Mouse (Mus musculus) sigmoid colon, adult 10 weeks (tissue): ENCODE data around the gene Nek11. TPM values are rescaled to one million over a fixed set of nuclear protein-coding genes. Genes with fewer than 3 reads are reported as not detected.

Experiments used
- polyA plus RNA-seq: library from polyadenylated mRNA; stranded (reverse); fragments of 350-450 nt; fragmentation: Illumina TruSeq; extraction: RNeasy Lipid Tissue Mini Kit (QIAGEN cat#74804); gene quantifications from one replicate; pipeline ENCODE4 v1.2.3, GENCODE M21; 2014; ENCODE audit warnings: low read depth, low replicate concordance

Gene Nek11
- 0.22 TPM for polyA plus RNA-seq

DNA sequence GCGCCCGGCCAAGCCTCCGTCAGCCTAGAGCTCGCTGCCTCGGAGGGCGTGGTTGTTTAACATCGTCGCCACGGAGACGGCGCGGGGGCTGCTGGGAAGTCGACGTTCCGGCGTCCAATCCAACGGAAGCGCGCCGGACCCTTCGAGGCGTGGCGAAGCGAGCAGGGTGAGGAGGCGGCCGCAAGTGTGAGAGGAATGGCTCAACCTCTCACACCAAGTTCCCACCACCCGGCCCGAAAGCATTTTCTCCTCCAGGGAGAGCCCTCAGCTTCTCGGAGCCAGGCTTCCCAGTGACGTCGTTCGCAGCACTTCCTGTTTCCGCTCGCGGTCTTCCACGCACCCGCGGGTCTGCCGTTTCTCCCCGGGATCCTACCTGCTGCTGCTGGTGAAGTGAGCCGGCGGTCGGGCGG is at the start of gene Nek11, which contains the start of gene Aste1:
Nek11 (minus strand) TSS at position 307 of the 410 bp plus-strand sequence.
Aste1 (plus strand) TSS at position 175 of the 410 bp plus-strand sequence.

DNA sequence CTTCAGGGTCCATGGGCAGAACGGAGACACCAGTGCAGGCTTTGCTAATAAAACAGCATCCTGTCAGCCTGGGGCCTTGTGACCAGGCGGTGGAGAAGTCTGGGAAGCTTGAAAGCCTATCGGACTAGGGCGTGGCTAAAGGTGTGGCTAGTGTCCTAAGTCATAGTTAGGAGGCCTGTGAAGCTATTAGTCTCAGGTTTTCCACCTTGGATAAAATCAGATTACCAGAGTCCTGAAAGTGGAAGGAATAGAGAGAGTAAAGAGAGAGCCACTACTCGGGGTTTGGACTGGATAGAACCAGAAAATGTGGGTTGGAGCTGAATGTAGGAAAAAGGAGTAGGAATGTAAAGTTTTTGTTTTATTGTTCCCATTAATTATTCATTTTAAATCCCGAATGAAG is 250.3 kb downstream of the Nek11 start, which contains the start of gene 1700080E11Rik:
1700080E11Rik (minus strand) TSS at position 101 of the 400 bp plus-strand sequence.

DNA sequence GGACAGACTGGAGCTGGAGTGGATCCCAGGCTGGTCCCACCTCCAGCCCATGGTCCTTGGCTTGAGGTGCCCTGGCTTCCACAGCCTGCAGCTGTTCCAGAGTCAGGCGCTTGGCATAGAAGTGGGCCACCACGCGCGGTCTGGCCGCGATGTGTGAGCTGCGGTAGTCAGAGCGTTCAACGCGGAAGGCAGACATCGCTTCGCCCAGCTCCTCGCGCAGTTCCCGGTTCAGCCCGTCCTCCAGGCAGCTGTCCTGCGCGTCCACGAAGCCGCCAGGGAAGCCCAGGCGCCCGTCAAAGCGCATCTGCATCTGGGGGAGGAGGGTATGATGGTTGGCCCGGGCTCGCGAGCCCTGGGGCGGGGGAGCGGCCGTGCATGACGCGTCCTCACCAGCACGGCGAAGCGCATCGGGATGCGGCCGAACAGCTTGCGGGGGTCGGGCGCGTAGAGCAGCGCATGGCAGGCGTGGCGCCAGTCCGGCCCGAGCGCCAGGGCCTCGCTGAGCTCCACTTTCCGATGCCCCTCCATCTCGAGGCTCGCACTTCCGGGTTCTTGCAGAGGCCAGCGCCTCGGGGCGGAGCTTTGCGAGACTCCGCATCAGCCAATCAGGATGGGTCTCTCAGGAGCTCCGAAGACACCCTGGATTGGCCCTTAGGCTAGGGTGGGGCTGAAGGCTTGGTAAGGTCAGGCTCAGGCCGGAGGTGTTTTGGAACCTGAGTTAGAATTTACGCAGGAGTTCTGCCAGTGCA is 263.9 kb downstream of the Nek11 start, which contains the start of gene Nudt16:
Nudt16 (minus strand) TSS at position 572 of the 749 bp plus-strand sequence.

Other genes starting within 250 kb of the Nek11 start
- gene Aste1, start 132 bp downstream of the Nek11 start, polyA plus RNA-seq: 28.5 TPM
- gene Atp2c1, start 131.8 kb upstream of the Nek11 start, polyA plus RNA-seq: 134 TPM
- 14.1 TPM for gene Pik3r4, start 247.5 kb upstream of the Nek11 start, polyA plus RNA-seq